Mouse (Mus musculus) kidney, postnatal 25 days (tissue): ENCODE data around the gene Cnep1r1.
A peak's percentile ranks its signal among the peaks of the same experiment; 100 is the strongest.

Experiments
- DNase-seq, 2 experiments: peaks; one replicate each; pipeline ENCODE4 v3.0.0; 2021; ENCODE audit warnings: mixed read lengths in 2 of 2

The Cnep1r1 gene

DNA sequence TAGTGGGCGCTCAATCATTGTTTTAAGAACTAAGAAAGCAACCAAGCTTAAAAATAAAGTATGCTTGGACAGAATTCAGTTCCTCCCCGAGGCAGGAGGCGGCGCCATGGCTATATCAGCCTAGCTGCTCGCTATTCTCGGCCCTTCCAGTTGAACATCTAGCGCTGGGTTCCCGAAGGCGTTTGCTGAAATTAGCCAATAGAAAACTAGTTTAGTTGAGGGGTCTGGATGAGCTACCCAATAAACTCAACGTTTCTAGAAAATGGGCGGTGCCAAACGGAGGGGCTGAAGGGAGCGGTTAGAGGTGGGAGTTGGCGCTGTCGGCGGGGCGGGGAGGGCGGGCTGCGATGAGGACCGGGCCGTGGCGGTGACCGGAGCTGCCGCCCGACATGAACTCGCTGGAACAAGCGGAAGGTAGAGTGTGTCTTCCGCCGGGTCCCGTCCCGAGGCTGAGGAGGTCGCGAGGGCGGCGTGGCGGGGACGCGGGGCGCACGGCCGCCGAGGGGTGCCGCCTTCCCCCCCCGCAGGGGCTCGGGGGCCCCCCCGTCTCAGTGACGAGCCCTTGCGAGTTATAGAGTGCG, at the start of gene Cnep1r1:
Gene Cnep1r1 (plus strand): TSS at position 314 of the 581 bp plus-strand sequence.
- DNase-seq: peak; percentile 93 to 95

DNA sequence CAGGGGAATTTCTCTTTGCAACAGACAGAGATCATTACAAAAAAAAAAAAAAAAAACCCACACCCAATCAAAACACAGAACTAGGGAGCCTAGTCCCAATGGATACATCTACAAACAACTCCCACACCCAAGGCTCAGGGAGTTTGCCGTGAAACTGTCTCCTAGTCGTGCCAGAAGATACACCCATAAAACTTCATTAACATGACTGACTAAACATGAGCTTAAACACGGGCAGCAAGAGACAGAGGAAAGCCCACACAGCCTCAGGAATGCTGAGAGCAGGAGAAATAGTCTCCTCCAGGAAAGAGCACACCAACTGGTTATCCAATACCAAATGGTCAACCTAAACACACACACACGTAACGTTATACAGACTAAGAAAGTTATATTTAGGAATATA, 36.4 kb upstream of the Cnep1r1 start:
- no peak for DNase-seq

DNA sequence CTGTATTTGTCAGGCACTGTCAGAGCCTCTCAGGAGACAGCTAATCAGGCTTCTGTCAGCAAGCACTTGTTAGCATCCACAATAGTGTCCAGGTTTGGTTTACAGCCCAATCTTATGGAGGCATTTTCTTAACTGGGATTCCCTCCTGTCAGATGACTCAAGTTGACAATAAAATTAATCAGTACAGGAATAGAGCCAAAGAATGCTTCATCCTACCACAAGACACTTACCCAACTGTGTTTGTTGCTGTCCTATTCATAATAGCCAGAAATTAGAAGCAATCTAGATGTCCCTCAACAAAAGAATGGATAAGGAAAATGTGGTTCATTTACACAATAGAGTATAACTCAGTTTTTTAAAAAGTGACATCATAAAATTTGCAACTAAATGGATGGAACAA, 30.6 kb upstream of the Cnep1r1 start:
- DNase-seq: no peak

DNA sequence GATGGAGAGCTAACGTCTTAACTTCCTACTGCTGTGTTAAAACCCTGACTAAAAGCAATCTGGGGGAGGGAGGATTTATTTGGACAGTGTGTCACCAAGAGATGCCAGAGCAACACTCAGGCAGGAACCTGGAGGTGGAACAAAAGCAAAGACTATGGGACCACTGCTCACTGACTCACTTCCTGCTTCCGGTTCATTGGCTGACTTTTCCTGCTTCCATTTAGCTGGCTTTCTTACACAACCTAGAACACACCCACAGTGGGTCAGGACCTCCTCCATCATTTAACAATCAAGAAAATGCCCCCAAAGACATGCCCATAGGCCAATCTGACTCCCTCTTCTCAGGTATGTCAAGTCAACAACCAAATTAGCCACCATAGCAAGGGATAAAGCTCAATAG, 26.9 kb upstream of the Cnep1r1 start:
- DNase-seq: no peak

DNA sequence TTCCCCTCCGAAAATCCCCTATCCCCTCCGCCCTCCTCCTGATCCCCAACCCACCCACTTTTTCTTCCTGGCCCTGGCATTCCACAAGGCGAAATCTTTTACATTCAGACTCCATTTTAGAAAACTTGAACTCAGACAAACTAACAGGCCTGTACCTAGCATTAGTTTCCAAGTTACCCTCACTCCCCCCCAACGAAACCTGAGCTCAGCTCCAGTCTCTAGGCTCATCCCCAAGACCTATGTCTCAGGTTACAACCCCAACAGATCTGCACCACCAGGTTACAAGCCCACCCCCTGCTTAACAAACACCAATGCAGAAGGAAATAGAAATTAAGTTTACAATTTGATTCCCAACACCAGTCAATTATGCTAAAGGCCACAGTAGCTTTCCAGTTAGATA, 25.2 kb upstream of the Cnep1r1 start:
- DNase-seq: no peak

DNA sequence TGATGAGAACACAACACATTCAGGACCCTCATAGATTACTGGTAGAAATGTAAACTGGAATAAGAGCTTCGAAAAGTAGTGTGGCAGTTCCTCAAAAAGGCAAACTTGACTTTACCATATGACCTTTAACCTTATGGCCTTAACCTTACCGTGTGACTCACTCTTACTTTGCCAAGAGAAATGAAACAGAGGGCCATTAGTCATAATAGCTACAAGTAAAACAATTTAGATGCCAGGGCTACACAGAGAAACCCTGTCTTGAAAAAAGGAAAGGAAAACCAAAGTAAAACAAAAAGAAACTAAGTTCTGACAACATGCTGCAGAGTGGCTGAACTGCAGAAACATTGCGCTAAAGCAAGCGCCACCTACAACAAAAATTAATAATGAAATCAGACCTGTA, 19.7 kb upstream of the Cnep1r1 start:
- no peak for DNase-seq

DNA sequence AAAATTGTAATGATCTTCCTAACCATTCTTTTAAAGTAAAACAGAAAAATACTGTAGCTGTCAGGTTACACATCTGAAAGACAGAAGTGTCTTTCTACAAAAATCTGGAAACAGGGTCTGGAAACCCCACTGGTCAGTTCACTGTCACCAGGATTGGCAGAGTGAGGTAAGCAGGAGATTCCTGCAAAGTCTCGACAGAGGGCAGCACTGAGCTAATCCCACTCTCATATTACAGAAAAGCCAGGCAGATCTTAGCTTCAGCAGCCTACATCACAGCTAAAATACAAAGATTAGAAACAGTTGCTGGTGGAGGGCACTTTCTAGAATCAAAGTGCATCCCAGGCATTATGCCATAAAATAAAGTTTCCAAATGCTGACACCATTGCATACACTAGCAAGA, 19.0 kb upstream of the Cnep1r1 start:
- peak; percentile 40 to 58 for DNase-seq

DNA sequence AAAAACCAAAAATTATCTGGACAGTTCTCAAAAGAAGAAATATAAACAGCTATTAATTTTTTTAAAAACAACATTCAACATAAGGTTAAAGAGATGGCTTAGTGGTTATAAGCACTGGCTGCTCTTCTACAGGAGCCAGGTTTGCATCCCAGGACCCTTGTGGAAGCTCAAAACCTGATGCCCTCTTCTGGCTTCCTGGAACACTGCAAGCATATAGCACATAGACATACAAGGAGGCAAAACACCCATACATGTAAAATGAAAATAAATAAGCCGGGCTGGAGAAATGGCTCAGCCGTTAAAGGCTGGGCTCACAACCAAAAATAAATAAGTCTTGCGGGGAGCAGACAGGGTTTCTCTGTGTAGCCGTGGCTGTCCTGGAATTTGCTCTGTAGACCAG, 9.3 kb upstream of the Cnep1r1 start:
- no peak for DNase-seq

DNA sequence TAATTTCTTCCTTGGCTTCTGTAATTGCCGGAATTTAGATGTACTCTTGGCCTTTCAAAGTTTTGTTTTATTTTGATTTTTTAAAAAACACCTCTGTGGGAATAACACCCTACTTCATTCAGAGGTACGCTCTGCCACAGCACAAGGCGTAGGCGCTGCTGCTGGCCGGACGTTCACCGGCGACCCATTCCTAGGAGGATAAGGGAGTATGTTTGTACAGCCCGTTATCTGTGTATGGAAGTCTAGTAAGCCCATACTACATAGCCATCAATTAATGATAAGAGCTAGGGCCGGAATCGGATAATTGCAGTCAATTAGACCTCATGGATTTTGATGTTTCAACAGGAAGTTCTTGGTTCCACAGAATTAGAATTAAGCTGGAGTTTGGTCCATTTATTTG, 507 bp downstream of the Cnep1r1 start:
- peak in 1 of 2 experiments; percentile 20 for DNase-seq

DNA sequence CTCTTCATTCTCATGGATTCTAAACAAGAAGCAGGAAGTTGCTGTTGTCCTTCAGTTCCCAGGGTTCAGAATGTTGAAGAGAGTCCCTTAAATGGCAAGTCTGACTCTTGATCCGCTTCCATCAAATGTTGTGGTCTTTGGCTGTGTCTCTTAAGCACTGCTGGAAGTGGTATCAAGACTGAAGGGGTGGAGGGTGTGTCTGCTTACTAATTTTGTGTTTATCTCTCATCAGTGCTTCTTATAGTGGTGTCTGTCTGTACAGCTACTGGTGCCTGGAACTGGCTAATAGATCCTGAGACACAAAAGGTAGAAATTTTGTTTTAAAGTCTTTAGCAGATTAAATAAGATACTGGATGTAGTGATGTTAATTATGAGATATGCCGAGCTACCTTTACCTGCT, 6.3 kb downstream of the Cnep1r1 start:
- DNase-seq: no peak

DNA sequence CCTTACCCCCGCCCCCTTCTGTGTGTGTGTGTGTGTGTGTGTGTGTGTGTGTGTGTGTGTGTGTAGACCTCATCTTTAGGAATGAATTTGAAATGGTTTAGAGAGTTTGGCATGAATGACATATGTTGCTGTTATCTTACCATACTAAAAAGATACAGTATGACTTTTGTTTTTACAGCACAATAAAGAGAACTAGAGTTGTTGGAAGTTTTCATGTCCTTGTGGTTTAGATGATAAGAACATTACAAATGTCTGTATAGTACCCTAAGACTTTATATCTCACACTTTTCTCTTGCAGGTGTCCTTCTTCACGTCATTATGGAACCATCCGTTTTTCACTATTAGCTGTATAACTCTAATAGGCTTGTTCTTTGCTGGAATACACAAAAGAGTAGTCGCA, 10.8 kb downstream of the Cnep1r1 start:
- DNase-seq: no peak

DNA sequence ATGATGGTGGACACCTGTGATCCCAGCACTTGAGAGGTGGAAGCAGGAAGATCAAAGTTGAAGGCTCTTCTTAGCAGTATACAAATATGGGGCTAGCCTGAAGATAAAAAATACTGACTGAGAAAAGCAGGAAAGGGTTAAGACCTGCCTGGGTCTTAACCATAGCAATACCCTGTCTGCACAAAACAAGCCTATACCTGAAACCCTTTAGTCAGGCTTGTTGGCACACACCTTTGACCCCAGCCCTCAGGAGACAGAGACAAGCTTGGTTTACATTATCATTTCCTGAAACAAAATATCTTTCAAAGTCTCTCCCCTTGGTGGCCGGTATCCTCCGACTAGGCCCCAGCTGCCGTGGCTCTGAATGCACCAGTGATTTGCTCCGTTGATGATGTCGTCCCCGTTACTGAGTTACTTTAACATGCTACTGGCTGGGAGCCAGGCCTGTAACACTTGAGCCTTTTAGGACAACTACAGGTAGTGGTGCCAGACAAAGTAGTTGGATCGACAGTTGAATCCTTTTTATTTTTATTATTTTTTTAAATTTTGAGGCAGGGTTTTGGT, 12.3 kb downstream of the Cnep1r1 start:
- peak; percentile 68 to 75 for DNase-seq

DNA sequence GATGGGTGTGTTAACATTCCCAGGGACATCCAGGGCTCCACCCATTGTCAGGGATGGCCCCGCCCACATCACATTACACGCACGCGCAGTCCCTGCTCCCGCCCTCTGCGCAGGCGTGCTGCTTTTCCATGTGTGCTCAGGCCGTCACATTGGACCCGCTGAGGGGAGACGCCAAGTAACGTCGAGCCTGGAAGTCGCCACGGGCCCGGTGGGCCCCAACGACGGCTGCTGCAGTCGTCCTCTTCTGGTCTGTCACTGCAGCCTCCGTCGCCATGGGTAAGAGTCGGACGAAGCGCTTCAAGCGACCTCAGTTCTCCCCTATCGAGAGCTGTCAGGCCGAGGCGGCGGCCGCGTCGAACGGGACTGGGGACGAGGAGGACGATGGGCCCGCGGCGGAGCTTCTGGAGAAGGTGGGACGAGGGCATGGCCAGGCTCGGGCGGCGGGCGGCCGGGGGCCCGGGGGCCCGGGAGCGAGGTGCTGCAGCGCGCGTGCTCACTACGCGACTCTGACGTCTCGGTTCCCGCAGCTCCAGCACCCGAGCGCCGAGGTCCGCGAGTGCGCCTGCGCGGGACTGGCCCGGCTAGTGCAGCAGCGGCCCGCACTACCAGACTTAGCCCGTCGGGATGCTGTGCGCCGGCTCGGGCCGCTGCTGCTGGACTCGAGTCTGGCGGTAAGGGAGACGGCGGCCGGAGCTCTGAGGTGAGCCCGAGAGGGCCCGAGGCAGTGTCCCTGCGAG, 19.3 kb downstream of the Cnep1r1 start, which contains the start of gene Heatr3:
Gene Heatr3 (plus strand): TSS at position 108 of the 737 bp plus-strand sequence.
- DNase-seq: peak; percentile 96 to 97

DNA sequence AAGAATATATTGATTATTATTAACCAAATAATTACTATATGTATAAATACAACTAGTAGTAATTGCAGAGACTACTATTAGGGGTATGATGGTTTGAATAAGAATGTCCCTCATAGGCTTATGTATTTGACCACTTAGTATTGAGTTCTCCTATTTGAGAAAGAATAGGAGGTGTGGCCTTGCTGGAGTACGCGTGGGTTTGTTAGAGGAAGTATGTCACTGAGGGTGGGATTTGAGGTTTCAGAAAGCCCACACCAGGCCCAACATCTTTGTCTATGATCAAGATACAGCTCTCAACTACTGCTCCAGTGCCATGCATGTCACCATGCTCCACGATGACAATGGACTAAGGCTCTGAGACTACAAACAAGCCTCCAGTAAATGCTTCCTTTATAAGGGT, 20.7 kb downstream of the Cnep1r1 start:
- DNase-seq: no peak

DNA sequence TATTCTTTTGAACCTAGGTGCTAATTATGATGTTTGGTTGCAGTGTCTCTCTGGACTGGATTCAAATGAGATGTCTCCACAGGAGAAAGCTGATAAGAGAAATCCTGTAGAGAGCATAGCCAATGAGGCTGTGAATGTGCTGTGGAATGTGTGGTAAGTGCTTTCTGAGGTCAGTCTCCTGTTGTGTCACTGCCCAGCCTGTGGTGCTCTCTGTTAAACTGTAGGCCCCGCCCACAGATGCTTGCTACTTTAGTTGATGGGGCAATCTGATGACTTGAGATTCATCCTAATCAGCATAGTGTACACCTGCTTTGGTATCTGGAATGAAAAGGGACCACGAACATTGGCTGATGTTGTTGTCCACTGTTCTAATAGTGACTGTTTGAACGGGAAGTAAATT, 23.1 kb downstream of the Cnep1r1 start:
- no peak for DNase-seq

DNA sequence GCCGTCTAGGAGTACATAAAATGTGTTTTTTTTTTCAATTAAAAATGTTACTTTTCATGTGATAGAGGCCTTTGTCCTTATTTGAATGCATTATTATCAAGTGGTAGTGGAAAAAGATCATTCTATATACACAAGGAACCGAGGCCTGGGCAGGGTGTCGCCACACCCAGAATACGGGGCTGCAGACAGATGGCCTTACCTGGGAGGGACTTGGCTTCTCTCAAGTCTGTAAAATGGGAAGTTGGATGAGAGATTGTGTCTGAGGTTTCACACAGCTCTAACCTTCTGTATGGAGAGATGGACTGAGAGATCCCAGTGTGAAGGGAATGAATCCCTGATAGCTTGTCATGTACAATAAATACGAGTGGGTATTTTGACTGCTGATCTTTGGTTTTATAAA, 25.5 kb downstream of the Cnep1r1 start:
- DNase-seq: no peak

DNA sequence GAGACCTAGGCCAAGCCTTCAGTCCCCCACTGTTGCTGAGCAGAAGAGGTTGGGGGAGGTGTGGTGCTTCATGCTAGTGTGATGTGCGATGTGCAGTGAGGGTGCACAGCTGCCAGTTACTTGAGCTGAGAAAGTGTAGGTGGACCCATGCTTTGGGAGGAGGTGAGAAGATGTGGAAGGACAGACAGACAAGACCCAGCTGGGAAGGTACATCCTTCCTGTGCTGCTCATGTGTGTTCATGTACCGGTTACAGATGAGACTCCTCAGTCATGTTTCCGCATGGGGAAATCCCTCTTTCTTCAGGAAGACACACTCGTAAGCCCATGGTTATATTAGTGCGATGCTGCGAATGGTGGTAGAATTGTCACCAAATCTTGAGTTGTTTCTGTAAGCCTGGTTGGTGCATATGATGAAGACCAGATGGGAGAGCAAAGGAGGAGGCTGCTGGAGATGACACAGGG, 32.4 kb downstream of the Cnep1r1 start:
- DNase-seq: no peak

DNA sequence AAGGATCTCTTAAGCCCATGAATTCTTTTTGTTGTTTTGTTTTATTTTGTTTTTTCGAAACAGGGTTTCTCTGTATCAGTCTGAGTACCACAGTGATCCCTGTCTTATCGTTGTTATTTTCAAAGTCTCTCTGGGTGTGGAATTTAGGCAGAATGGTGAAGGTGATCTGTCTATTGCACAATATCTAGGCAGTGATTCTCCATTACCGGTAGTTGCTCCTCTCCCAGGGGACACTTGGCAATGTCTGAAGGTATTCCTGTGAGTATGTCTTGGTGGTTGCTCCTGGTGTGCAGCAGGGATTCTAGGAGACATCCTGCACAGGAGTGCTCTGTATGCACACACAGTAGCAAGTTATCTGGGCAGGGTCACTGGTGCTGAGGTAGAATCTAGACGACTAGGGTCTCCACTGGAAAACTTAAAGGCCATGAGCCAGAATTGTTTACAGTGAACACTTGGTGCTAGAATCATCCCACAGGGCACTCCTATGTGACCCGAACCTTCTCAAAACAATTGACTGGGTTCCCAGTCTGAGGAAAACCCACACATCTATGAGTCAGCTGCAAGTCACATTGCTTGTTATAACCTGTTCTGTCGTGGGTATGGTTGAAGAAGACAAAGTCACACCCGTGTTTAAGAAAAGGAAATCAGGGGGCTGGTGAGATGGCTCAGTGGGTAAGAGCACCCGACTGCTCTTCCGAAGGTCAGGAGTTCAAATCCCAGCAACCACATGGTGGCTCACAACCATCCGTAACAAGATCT, 41.8 kb downstream of the Cnep1r1 start:
- no peak for DNase-seq

DNA sequence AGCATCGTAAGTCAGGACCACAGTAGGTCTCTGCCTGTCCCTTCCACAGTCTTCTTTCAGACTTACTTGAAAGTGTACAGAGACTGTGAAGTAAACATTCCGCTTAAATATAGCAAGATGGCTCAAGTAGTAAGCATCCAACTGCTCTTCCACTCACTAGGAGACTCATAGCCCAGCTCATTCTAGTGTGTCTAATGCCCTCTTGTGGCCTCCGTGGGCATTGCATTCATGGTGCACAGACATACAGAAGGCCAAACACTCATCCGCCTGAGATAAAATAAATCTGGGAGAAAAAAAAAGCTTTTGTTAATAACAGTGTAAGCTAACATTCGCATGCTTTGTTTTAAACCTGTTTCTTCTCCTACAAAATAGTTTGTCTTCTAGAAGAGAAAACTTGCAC, 42.9 kb downstream of the Cnep1r1 start:
- peak; percentile 62 to 82 for DNase-seq

DNA sequence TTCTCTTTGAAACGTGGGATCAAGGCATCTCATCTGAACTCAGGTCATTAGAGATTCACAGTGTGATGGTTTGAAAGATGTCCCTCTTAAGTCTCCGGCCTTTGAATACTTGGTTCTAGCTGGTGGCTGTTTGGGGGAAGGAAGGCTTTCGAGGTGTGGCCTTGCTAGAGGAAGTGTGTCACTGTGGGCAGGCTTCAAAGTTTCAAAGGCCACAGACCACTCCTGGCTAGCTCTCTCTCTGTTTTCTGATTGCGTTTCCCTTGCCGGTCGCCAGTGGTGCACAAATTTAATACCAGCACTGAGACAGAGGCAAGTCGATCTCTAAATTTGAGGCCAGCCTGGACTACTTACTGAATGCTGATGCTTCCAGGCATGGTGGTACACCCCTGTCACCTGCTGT, 56.7 kb downstream of the Cnep1r1 start:
- DNase-seq: no peak

DNA sequence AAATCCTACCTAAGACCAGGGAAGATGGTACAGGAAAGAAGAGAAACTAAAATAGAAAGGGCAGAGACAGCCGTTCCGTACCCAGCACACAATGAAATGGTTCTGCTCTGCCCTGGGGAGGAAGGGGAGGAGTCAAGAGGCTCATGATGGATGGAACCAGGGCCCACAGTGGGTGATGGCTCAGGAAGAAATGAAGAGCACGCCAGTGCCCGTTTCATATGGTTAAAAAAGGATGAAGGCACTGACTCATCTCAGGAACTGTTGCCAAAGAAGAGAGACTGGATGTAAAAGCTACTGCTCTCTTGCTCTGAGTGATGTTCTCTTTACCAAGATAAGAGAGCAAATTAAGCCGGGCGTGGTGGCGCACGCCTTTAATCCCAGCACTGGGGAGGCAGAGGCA, 58.7 kb downstream of the Cnep1r1 start:
- no peak for DNase-seq

DNA sequence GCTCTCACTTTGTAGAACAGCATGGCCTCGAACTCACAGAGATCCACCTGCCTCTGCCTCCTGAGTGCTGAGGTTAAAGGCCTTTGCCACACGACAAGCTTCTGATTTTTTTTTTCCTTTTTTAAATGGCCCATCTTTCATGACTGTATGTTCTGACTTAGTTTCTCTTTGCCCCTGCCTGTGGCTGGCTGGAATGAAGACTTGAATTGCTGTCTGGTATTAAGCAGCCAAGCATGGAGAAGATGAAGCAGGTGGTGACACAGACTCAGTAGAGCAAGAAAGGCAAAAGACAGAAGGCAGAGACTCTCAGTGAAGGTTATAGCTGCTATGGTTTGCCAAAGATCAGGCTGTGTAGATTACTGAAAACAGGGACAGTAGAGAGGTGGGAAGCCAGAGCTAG, 64.6 kb downstream of the Cnep1r1 start:
- DNase-seq: no peak
